Mouse (Mus musculus) megakaryocyte-erythroid progenitor cell, adult 5-6 weeks (primary cell): ENCODE data around the gene Aoah. TPM values are rescaled to one million over a fixed set of nuclear protein-coding genes. Genes with fewer than 3 reads are reported as not detected.

Experiments
- ATAC-seq: replicated peaks from 2 replicates; pipeline ENCODE4 v1.8.0; 2016; ENCODE audit warnings: mild to moderate bottlenecking, inconsistent platforms; ENCODE audit not compliant: severe bottlenecking, poor library complexity, low FRiP score, low TSS enrichment
- total RNA-seq, 2 experiments: library from RNA; stranded (forward) in 1 of 2; stranded (reverse) in 1 of 2; fragments of 200-1000, 215-1000 nt in 1 of 2; fragments of >200 nt in 1 of 2; fragmentation: Nextera tagmentation in 1 of 2; gene quantifications; 2 replicates each; pipeline ENCODE4 v1.2.3; 2014 to 2017

The Aoah gene
- total RNA-seq (2014; fragmentation: Nextera tagmentation) = 0.37 and 2.2 TPM in 2 replicates
- total RNA-seq (2017) = 0.69 and 2.3 TPM in 2 replicates

- ATAC-seq = no peak
Observed at GRCm38 (mm10) chr13:20793901-20794300, at the start of gene Aoah. TSS of gene Aoah (plus strand) at chr13:20794113.

- ATAC-seq = no peak
Observed at GRCm38 (mm10) chr13:20754843-20755242, 39.1 kb upstream of the Aoah start.

DNA sequence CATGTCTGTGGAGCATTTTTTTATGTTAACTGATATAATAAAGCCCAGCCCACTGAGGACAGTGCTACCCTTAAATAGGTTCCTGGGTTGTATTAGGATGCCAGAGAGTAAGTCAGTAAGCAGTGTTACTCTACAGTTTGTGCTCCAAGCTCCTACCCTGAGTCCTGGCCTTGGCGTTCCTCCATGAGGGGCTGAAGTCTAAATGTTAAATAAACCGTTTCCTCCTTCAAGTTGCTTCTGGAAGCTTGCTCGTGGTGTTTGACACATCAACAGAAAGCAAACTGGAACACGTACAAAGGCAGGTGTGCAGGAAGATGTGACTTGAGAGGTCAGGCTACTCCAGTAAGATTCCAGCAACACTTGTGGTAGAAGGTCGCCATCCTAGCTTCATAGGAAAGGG is 10.3 kb upstream of the Aoah start:
- no peak for ATAC-seq

DNA sequence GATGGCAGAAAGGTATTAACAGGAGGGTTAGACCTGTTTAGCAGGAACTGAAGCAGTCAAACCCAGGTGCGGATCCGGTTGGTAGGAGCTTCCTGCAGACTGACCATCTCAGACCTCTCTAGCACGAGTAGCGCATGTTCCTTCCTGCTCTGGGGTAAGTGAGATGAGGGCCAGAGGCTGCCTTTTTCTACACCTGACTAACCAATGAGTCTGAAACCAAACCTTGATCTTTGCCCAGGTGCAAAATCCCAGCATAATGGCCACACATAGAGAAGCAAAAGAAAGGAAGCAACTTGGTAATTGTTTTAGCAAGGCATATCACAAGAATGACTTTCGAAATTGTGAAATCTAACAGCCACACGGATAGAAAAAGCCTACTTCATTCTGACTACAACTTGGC is 9.9 kb upstream of the Aoah start:
- no peak for ATAC-seq

DNA sequence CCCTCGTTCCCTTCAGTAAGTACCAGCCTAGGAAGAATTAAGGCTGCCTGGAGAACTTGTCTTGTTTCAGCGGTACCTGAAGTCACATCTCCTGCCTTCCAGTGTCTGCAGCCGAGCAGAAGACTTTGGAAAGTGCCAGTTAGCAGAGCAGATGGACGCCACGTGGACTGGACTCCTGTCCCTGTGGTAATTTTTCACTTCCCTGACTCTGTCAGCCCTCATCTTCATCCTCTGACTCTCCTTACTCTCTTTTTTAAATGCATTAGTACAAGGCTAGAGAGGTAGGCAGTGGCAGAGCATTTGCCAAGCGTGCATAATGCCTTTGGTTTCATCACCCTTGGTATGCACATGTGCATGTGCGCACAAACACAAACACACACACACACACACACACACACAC is 8.0 kb upstream of the Aoah start:
- ATAC-seq = no peak

- ATAC-seq = no peak
Observed at GRCm38 (mm10) chr13:20786825-20787245, 7.1 kb upstream of the Aoah start.

- no peak for ATAC-seq
Observed at GRCm38 (mm10) chr13:20787952-20788351, 6.0 kb upstream of the Aoah start.

DNA sequence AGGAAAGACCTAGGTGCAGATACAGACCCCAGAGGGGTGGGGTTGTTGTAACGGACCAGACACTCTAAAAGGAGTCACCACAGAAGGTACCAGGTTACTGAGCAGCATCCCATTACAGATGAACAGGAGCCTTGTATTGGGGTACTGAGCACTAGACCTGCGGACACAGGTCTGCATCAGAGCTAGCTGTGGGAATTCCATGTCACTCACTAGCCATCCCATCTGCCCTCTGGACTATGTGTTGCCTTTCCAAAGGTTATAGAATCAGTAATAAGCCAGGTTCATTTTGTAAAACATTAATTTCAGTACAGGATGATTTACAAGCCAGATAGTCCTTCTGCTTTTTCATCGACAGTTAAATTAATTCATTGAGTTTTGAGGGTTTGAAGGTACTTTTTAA is 2.7 kb downstream of the Aoah start:
- no peak for ATAC-seq

DNA sequence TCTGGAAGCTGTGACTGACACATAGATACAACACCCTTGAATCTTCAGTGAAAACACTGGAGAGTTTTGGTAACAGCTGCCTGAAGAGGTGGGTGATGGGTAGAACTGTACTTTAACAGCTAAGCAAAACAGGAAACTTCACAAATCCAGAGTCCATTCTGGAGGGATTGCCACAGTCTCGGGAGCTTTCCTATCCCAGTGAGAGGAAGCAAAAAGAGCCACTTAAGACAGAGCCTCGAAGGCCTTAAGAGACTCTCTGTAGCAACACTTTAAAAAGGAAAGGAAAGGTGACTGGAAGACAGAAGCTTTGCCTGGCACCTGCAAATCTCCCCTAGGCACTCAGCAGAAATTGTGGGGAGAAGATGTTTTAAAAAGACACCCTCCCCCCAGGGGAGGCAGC is 4.6 kb downstream of the Aoah start:
- ATAC-seq = no peak

DNA sequence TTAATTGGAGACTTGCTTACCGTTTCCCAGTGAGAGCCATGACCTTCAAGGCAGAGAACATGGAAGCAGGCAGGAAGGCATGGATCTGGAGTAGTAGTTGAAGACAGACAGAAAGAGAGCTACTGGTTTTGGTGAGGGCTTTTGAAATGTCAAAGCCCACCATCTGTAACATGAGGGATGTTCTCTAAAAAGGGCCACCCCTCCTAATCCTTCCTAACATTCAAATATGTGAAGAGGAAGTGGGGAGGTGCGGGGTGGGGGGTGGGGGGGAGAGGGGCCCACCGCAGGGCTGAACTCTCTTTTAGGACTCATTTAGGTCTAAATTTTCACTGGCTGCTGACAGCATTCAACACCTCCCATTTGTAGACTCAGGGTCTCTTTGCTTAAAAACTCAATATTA is 5.9 kb downstream of the Aoah start:
- no peak for ATAC-seq

DNA sequence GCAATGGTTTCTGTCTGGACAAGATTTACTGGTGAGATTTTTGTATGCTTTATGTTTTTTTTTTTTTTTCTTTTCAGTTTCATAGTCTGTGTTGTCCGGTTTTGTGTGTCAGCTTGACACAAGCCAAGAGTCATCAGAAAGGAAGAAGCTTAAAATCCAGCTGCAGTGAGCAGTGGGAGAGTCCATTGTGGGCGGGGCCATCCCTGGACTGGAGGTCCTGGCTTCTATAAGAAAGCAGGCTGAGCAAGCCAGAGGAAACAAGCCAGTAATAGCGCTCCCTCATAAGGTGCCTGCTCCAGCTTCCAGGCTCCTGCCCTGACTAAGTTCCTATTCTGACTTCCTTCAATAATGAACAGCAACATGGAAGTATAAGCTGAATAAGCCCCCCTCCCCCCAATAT is 6.7 kb downstream of the Aoah start:
- no peak for ATAC-seq

DNA sequence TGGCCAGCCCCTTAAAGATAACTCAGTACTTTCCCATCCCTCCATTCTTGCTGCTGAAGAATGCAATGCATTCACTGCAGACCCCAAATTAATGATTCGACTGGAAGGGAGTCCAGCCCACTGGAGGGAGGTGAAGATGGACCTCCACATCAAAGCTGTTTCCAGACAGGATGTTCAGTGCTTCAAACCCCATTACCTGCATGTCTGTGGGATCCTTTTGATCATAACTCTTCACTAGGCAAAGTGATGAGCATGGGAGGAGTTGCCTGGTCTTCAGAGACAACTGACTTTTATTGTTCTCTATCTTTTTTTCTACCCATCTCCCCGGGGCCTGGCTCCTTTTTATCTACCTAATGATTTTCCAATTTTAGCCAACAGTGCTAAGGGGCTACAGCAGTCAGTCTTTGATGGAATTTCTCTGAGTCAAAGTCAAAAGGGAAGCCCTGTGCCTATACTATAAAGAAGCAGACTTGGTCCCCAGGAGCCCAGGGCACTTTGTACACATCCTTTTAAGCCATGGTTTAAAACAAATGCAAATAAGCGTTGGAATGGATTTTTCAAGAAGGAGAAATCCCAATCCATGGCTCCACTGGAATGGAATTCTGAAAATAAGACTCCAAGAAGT is 18.0 kb downstream of the Aoah start:
- ATAC-seq = no peak

DNA sequence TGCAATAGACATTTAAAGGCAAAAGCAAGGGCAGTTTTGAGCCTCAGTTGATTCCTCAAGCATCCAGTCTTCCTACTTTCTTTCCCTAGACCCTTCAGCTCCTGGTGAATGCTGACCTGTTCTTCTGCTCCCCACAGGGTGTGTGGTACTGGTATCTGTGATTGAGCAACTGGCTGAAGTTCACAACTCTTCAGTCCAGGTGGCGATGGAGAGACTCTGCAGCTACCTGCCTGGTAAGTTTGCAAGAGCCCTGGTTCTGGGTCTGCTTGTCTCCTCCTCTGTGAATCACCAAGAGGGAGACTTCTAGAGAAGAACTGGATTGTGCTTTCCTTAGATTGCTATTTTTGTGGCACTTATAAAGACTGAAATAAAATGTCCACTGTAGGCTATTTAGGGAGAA is 22.5 kb downstream of the Aoah start:
- no peak for ATAC-seq

DNA sequence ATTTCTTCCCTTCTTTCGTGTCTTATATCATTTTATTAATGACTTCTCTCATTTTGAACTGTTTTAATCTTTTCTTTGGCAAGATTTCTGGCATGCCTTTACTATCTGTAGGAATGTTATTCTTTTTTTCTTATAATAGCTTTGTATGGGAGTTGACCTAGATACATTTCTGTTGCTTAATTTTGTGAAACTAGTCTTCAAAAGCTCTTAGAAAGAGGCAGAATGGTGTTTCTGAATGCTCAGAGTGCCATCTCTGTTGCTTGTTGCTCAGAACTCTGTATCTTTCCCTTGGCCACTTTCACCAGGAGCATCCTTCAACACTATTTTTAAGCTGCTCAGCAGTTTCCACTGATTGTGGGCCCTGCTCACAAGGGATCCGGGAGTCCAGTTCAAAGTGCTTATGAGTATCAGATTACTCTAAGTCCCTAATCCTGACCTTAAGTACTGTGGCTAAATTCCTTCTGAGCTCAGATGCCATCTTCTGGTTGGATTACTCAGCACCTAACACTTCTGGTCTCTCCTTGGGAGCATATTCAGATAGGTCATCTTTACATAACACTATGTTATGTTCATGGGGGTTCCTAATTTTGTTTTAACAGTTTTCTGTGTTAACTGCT is 26.9 kb downstream of the Aoah start:
- ATAC-seq = no peak

GRCm38 (mm10) chr13:20828728-20829127 is 34.8 kb downstream of the Aoah start:
- ATAC-seq = no peak

DNA sequence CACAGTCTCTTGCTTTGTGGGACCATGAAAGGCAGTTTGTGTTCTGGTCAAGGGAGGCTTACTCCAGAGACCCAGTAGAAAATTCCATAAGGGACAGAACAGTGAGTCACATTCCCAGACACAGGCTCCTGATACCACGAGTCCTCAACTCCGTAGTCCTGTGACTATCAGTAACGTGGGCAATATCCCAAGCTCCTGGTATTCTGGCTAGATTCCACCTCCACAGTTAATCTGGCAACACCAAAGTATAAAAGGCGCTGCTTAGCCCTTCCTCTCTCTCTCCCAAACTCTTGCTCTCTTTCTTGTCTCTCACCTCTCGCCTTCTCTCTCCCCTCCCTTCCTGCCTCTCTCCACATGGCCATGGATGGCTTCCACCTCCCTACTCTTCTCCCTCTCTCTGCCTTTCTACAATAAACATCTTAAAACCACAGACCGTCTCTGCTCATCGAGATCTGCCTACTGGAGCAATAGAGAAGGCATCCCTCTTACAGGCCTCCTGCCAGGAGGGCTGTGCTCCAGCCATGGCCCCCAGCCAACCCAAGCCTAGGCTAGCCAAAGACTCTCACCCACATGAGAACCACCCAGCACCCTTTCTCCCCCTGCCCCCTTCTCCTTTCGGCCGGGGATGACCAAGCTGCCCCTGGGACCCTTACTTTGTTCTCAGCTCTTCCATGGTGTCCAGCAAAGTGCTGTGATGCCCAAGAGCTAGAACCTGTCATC is 35.4 kb downstream of the Aoah start:
- no peak for ATAC-seq

DNA sequence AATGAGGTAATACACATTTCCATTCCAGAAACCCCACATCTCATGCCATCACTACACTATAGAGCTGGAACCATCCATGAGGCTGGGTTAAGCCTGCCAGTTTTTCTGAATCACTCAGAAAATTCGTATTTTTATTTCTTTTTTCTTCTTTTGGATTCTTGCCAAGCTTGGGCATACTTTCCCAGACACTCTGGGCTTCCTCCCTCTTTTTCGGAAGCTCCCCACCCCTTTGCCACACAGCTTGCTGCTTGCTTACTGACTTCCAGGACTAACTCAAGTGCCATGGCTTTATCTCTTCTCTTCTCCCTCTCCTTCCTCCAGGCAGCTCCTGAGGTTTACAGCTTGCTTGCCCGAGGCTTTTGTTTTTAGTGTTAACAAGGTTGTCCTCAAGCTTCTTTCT is 62.0 kb downstream of the Aoah start:
- no peak for ATAC-seq

DNA sequence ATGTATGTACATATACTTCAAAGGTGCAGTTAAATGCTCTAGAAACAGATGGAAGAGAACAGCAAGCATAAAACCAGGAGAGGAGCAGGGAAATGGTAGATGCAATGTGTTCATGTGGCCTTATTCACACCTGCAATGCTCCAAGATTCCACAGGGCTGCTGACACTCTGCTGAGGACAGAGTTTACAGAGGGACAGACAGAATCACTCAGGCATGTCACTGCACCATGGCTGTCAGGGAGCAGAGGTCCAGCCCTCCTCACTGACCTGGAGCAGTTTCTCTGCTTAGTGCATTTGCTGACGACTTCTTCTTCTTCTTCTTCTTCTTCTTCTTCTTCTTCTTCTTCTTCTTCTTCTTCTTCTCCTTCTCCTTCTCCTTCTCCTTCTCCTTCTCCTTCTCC is 105.5 kb downstream of the Aoah start:
- ATAC-seq = no peak

DNA sequence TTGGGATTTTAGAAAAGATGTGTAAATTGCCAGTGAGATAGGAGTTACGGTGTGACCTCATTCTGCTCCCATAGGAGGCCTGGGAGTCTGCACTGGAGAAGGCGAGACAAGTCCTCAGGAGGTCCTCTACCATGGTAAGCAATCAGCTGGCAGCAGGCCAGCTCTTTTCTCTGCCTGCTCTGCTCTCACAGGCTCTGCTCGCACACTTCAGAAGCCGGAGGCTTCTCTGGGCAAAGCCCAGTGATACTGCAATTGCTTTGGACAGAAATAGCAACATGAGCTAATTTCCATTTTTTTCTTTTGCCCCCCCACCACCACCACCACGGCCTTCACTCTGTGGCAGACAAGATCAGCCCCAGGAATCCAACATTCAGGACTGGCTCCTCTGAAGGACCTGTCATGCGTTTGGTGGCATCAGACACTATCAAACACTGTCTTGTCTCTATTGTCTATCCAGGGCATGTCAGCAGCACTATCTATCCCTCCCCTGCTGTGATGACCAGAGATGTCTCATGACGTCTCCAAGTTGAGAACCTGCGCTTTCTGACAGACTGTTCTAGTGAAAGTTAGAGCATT is 106.6 kb downstream of the Aoah start:
- ATAC-seq = no peak

DNA sequence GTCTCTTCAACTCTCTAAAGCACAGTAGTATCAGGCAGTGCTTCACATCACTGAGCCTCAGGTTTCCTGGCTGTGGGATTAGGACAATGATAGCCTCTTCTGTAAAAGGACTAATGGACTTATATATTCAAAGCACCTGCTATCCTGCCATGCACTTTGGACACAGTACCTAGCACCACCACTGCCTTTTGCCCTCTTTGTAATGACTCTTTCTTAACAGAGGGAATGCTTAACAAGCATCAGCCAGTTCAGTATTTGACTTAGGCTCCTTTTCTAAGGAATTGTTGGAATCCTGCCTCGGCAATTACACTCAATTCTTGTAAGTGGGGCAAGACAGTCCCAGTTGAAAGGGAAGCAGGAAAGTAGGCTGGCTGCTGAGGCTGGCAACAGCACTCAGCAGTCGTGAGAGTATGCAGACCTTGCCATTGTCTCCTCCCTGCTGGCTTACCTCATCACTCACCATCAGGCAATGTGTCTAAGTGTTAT is 107.1 kb downstream of the Aoah start:
- ATAC-seq = no peak
